Mouse (Mus musculus) left cerebral cortex, postnatal 10 days (tissue): ENCODE measurements around the gene Papola. TPM values are rescaled to one million over a fixed set of nuclear protein-coding genes. Genes with fewer than 3 reads are reported as not detected.

Experiments used
- DNase-seq, 2 experiments: peaks; one replicate each; pipeline ENCODE4 v3.0.0; 2021 to 2022; ENCODE audit warnings: low spot score in 2 of 2, mixed read lengths in 1 of 2; ENCODE audit errors: extremely low spot score in 1 of 2
- intact Hi-C: fragments of 180-260 bp; cut with DNase I; formaldehyde crosslinking; loops from one replicate; pipeline ENCODE4 v1.15.1; 2025
- total RNA-seq, 2 experiments: library from RNA; stranded (reverse); gene quantifications; 2 replicates each; pipeline ENCODE4 v1.2.3; 2021

Papola gene
- total RNA-seq, 2 experiments from 2014 or later: 130 TPM

GRCm38 (mm10) chr12:105850675-105851074 is 66.2 kb downstream of the Papola start:
- no peak for DNase-seq
- intact Hi-C loops: loop anchor here (5.0 kb wide), 1 partner anchor 207 kb away; no protein-coding TSS in a partner anchor

GRCm38 (mm10) chr12:105852798-105853197 is 68.3 kb downstream of the Papola start:
- no peak for DNase-seq
- intact Hi-C loops: loop anchor here (5.0 kb wide), 1 partner anchor 205 kb away; no protein-coding TSS in a partner anchor

GRCm38 (mm10) chr12:105854639-105855038 is 70.1 kb downstream of the Papola start:
- DNase-seq: peak in 1 of 2 experiments; percentile 49

GRCm38 (mm10) chr12:105857902-105858640 is 73.6 kb downstream of the Papola start:
- intact Hi-C loops: loop anchor here (5.0 kb wide), 1 partner anchor 104 kb away; no protein-coding TSS in a partner anchor

More at GRCm38 (mm10) chr12:105854639-105855038, 70.1 kb downstream of the Papola start:
- intact Hi-C loops: loop anchor here (5.0 kb wide), 2 partner anchors 108 to 203 kb away; no protein-coding TSS in a partner anchor

GRCm38 (mm10) chr12:105862072-105862471 is 77.6 kb downstream of the Papola start:
- DNase-seq: no peak
- intact Hi-C loops: no loop called here

More at GRCm38 (mm10) chr12:105857902-105858640, 73.6 kb downstream of the Papola start:
- peak in 1 of 2 experiments; percentile 29 for DNase-seq

GRCm38 (mm10) chr12:105862607-105863006 is 78.1 kb downstream of the Papola start:
- intact Hi-C loops: no loop called here
- DNase-seq: no peak

- intact Hi-C loops: no loop called here
- no peak for DNase-seq
These were observed 78.9 kb downstream of the Papola start for GRCm38 (mm10) chr12:105863436-105863835.

- no peak for DNase-seq
- intact Hi-C loops: no loop called here
These were observed 83.2 kb downstream of the Papola start for GRCm38 (mm10) chr12:105867646-105868045.

GRCm38 (mm10) chr12:105869242-105869641 is 84.7 kb downstream of the Papola start:
- intact Hi-C loops: no loop called here
- DNase-seq: no peak

- intact Hi-C loops: no loop called here
- no peak for DNase-seq
These were observed 85.2 kb downstream of the Papola start for GRCm38 (mm10) chr12:105869696-105870095.

- intact Hi-C loops: no loop called here
- no peak for DNase-seq
These were observed 88.8 kb downstream of the Papola start for GRCm38 (mm10) chr12:105873283-105873682.

- no peak for DNase-seq
- intact Hi-C loops: no loop called here
These were observed 90.6 kb downstream of the Papola start for GRCm38 (mm10) chr12:105875112-105875511.

- no peak for DNase-seq
- intact Hi-C loops: no loop called here
These were observed 92.0 kb downstream of the Papola start for GRCm38 (mm10) chr12:105876521-105876920.

GRCm38 (mm10) chr12:105876931-105877330 is 92.4 kb downstream of the Papola start:
- DNase-seq: no peak
- intact Hi-C loops: no loop called here

- no peak for DNase-seq
- intact Hi-C loops: no loop called here
These were observed 94.3 kb downstream of the Papola start for GRCm38 (mm10) chr12:105878746-105879145.

GRCm38 (mm10) chr12:105883799-105884514 is 99.5 kb downstream of the Papola start:
- DNase-seq: no peak
- intact Hi-C loops: no loop called here

- intact Hi-C loops: no loop called here
- no peak for DNase-seq
These were observed 100.2 kb downstream of the Papola start for GRCm38 (mm10) chr12:105884515-105885323.
